Mouse (Mus musculus) adrenal gland, postnatal 0 days (tissue): Measurements from ENCODE around the gene Mut. TPM values are rescaled to one million over a fixed set of nuclear protein-coding genes. Genes with fewer than 3 reads are reported as not detected.

Experiments used
- polyA plus RNA-seq: library from polyadenylated mRNA; unstranded; fragments of >200 nt; fragmentation: Nextera tagmentation; extraction: Ambion mirVana; gene quantifications from 2 replicates; pipeline ENCODE4 v1.2.1, GENCODE M21; 2015

Mut gene
- polyA plus RNA-seq = 35.8 and 72.4 TPM in 2 replicates

GRCm38 (mm10) chr17:40934420-40935231 lies at the start of gene Mut, which contains the start of gene Cenpq:
Mut (plus strand) TSS chr17:40934685.
Cenpq (minus strand) TSS chr17:40935047.

DNA sequence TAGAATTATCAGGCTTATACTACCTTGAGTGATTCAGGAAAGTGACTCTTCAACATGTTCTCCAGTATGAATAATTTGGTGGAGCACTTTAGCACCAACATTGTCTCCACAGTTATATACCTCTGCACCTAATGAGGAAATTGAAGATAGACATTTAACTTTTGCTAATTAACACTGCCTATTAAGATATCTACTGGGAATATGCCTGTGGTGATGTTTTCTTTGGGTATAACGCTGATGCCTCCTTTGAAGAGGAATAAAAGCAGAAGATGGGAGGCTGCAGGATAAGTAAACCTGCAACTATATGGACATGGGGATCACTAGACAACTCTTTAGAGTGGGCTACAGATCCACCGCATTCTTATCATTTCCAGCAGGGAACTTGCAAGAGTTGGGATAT lies 20.2 kb upstream of the Mut start, which contains the start of gene Glyatl3:
Glyatl3 (minus strand) TSS at position 101 of the 400 bp plus-strand sequence.

Other genes with a start within 250 kb of the Mut start
- gene Esp1, start 207.6 kb upstream of the Mut start, polyA plus RNA-seq = not detected in 2 replicates
- not detected in 2 replicates for gene Crisp2, start 127.7 kb upstream of the Mut start, polyA plus RNA-seq
- gene Rhag, start 123.6 kb upstream of the Mut start, polyA plus RNA-seq = 4.0 and 11.4 TPM in 2 replicates
- gene 9130008F23Rik, start 54.1 kb upstream of the Mut start, polyA plus RNA-seq = 0.77 and 1.5 TPM in 2 replicates
- gene Glyatl3, start 20.3 kb upstream of the Mut start, polyA plus RNA-seq = not detected in 2 replicates
- gene Cenpq, start 362 bp downstream of the Mut start, polyA plus RNA-seq = 22.2 and 23.1 TPM in 2 replicates